Mouse (Mus musculus): Measurements from ENCODE around the gene A030003K21Rik. TPM values are rescaled to one million over a fixed set of nuclear protein-coding genes. Genes with fewer than 3 reads are reported as not detected.
"Not testable (repeated sequence)": the region's sequence is repeated elsewhere in the genome, so short reads cannot be mapped to it uniquely, and the experiment has no call there.

The A030003K21Rik gene
- total RNA-seq, 2 experiments from 2014 or later, result not detected

- no peak for ATAC-seq (replicated peaks; ENCODE audit: low FRiP score, poor library complexity, severe bottlenecking)
Observed at GRCm38 (mm10) chr1:82924650-82925049, 18.5 kb downstream of the A030003K21Rik start, which contains the start of gene A030014E15Rik. Gene A030014E15Rik, plus strand, starts transcription at chr1:82924917.

- not testable (repeated sequence) for ATAC-seq (replicated peaks; ENCODE audit: low FRiP score, poor library complexity, severe bottlenecking)
Observed at GRCm38 (mm10) chr1:82913434-82913833, 29.8 kb downstream of the A030003K21Rik start.

GRCm38 (mm10) chr1:82913025-82913424 is 30.2 kb downstream of the A030003K21Rik start, which contains the start of gene A030005L19Rik:
Gene A030005L19Rik, plus strand, starts transcription at chr1:82913325.
- no peak for ATAC-seq (replicated peaks; ENCODE audit: low FRiP score, poor library complexity, severe bottlenecking)

- no peak for ATAC-seq (replicated peaks; ENCODE audit: low FRiP score, poor library complexity, severe bottlenecking)
Observed at GRCm38 (mm10) chr1:82905886-82906285, 37.3 kb downstream of the A030003K21Rik start.

- ATAC-seq (replicated peaks; ENCODE audit: low FRiP score, poor library complexity, severe bottlenecking), result no peak
Observed at GRCm38 (mm10) chr1:82901201-82901600, 42.0 kb downstream of the A030003K21Rik start.

- no peak for ATAC-seq (replicated peaks; ENCODE audit: low FRiP score, poor library complexity, severe bottlenecking)
Observed at GRCm38 (mm10) chr1:82900567-82900966, 42.6 kb downstream of the A030003K21Rik start.

GRCm38 (mm10) chr1:82893269-82893668 is 49.9 kb downstream of the A030003K21Rik start:
- no peak for ATAC-seq (replicated peaks; ENCODE audit: low FRiP score, poor library complexity, severe bottlenecking)

Other genes with a start within 250 kb of the A030003K21Rik start
- gene Mff, start 218.5 kb downstream of the A030003K21Rik start, total RNA-seq (2015; ENCODE audit: low replicate concordance), result 270 and 279 TPM in 2 replicates
- 328 and 353 TPM in 2 replicates for gene Mff, start 218.5 kb downstream of the A030003K21Rik start, total RNA-seq (2017; ENCODE audit: low replicate concordance)
- gene Tm4sf20, start 174.9 kb downstream of the A030003K21Rik start, total RNA-seq (2015; ENCODE audit: low replicate concordance), result not detected in 2 replicates
- not detected in 2 replicates for gene Tm4sf20, start 174.9 kb downstream of the A030003K21Rik start, total RNA-seq (2017; ENCODE audit: low replicate concordance)
- gene Gm47791, start 172.1 kb downstream of the A030003K21Rik start, total RNA-seq (2015; ENCODE audit: low replicate concordance), result not detected in 2 replicates
- gene Gm47791, start 172.1 kb downstream of the A030003K21Rik start, total RNA-seq (2017; ENCODE audit: low replicate concordance), result not detected in 2 replicates
- 19.9 and 20.0 TPM in 2 replicates for gene Agfg1, start 103.9 kb downstream of the A030003K21Rik start, total RNA-seq (2015; ENCODE audit: low replicate concordance)
- gene Agfg1, start 103.9 kb downstream of the A030003K21Rik start, total RNA-seq (2017; ENCODE audit: low replicate concordance), result 13.4 and 20.8 TPM in 2 replicates
- 1.3 TPM in 1 of 2 replicates, not detected in the other for gene A030005L19Rik, start 30.1 kb downstream of the A030003K21Rik start, total RNA-seq (2015; ENCODE audit: low replicate concordance)
- not detected in 2 replicates for gene A030005L19Rik, start 30.1 kb downstream of the A030003K21Rik start, total RNA-seq (2017; ENCODE audit: low replicate concordance)
- not detected in 2 replicates for gene A030014E15Rik, start 18.5 kb downstream of the A030003K21Rik start, total RNA-seq (2015; ENCODE audit: low replicate concordance)
- gene A030014E15Rik, start 18.5 kb downstream of the A030003K21Rik start, total RNA-seq (2017; ENCODE audit: low replicate concordance), result not detected in 2 replicates
- gene Gm6217, start 12.0 kb downstream of the A030003K21Rik start, total RNA-seq (2015; ENCODE audit: low replicate concordance), result not detected in 2 replicates
- gene Gm6217, start 12.0 kb downstream of the A030003K21Rik start, total RNA-seq (2017; ENCODE audit: low replicate concordance), result not detected in 2 replicates
- gene Gm7544, start 12.6 kb upstream of the A030003K21Rik start, total RNA-seq (2015; ENCODE audit: low replicate concordance), result not detected in 2 replicates
- not detected in 2 replicates for gene Gm7544, start 12.6 kb upstream of the A030003K21Rik start, total RNA-seq (2017; ENCODE audit: low replicate concordance)
- not detected in 2 replicates for gene Gm47955, start 16.9 kb upstream of the A030003K21Rik start, total RNA-seq (2015; ENCODE audit: low replicate concordance)
- gene Gm47955, start 16.9 kb upstream of the A030003K21Rik start, total RNA-seq (2017; ENCODE audit: low replicate concordance), result not detected in 2 replicates
- not detected in 2 replicates for gene Gm47959, start 57.2 kb upstream of the A030003K21Rik start, total RNA-seq (2015; ENCODE audit: low replicate concordance)
- gene Gm47959, start 57.2 kb upstream of the A030003K21Rik start, total RNA-seq (2017; ENCODE audit: low replicate concordance), result not detected in 2 replicates
- not detected in 2 replicates for gene Slc19a3, start 95.1 kb upstream of the A030003K21Rik start, total RNA-seq (2015; ENCODE audit: low replicate concordance)
- gene Slc19a3, start 95.1 kb upstream of the A030003K21Rik start, total RNA-seq (2017; ENCODE audit: low replicate concordance), result not detected in 2 replicates
- gene Krtap28-10, start 99.1 kb upstream of the A030003K21Rik start, total RNA-seq (2015; ENCODE audit: low replicate concordance), result not detected in 2 replicates
- not detected in 2 replicates for gene Krtap28-10, start 99.1 kb upstream of the A030003K21Rik start, total RNA-seq (2017; ENCODE audit: low replicate concordance)
- not detected in 2 replicates for gene Gm47969, start 101.5 kb upstream of the A030003K21Rik start, total RNA-seq (2015; ENCODE audit: low replicate concordance)
- gene Gm47969, start 101.5 kb upstream of the A030003K21Rik start, total RNA-seq (2017; ENCODE audit: low replicate concordance), result not detected in 2 replicates
- gene A030005K14Rik, start 116.0 kb upstream of the A030003K21Rik start, total RNA-seq (2015; ENCODE audit: low replicate concordance), result not detected in 2 replicates
- gene A030005K14Rik, start 116.0 kb upstream of the A030003K21Rik start, total RNA-seq (2017; ENCODE audit: low replicate concordance), result not detected in 2 replicates
- gene Krtap28-13, start 117.5 kb upstream of the A030003K21Rik start, total RNA-seq (2015; ENCODE audit: low replicate concordance), result not detected in 2 replicates
- not detected in 2 replicates for gene Krtap28-13, start 117.5 kb upstream of the A030003K21Rik start, total RNA-seq (2017; ENCODE audit: low replicate concordance)
- gene Ccl20, start 173.4 kb upstream of the A030003K21Rik start, total RNA-seq (2015; ENCODE audit: low replicate concordance), result not detected in 2 replicates
- not detected in 2 replicates for gene Ccl20, start 173.4 kb upstream of the A030003K21Rik start, total RNA-seq (2017; ENCODE audit: low replicate concordance)
- not detected in 2 replicates for gene Daw1, start 216.4 kb upstream of the A030003K21Rik start, total RNA-seq (2015; ENCODE audit: low replicate concordance)
- gene Daw1, start 216.4 kb upstream of the A030003K21Rik start, total RNA-seq (2017; ENCODE audit: low replicate concordance), result not detected in 2 replicates